Mouse (Mus musculus): ENCODE measurements around the gene Palmd. TPM values are rescaled to one million over a fixed set of nuclear protein-coding genes. Genes with fewer than 3 reads are reported as not detected.
A peak's percentile ranks its signal among the peaks of the same experiment; 100 is the strongest.

Palmd gene
- polyA plus RNA-seq, 1 experiment from 2014 or later: 9.2 TPM

DNA sequence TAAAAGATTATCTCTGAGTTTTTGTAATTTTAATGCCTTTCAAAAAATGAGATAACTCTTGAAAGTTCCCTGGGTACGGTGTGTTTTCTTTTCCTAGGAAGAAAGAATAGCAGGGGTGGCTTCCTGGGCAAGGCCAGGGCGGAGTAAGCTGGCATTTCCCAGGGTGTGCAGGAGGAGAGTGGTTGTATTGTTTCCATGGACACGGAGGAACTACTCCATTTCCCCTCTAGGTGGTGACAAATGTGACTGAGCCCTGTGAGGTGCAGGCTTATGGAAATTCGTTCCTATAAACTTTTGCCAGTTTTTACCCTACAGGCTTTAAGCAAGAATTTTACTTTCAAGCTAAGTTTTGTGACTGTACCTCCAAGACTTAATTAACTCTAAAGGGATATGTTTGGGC, 2.6 kb downstream of the Palmd start:
- no peaks in the 10 kb centered on the region for H3K36me3 ChIP-seq (ENCODE audit: control insufficient read depth, insufficient read depth, low read length)
- H3K4me2 ChIP-seq (ENCODE audit: low read length): no peak overlapping the region; the same call in 1 of the 2 replicates
- no peaks in the 10 kb centered on the region for H3K9me3 ChIP-seq (replicated peaks; ENCODE audit: control insufficient read depth, low read length, poor library complexity, severe bottlenecking)
- no peak overlapping the region for H3K4me3 ChIP-seq (ENCODE audit: low read depth, low read length)
- peaks cover 15% of the 10 kb centered on the region for H3K4me1 ChIP-seq (ENCODE audit: control insufficient read depth, insufficient read depth, low read length)
- H3K27me3 ChIP-seq (ENCODE audit: control insufficient read depth, insufficient read depth, low read depth, low read length): no peaks in the 10 kb centered on the region
- 16% methylated on average over 4 of the region's 4 CpGs for WGBS
- H3K27ac ChIP-seq (ENCODE audit: low read length): no peak overlapping the region
- ATAC-seq: peak; percentile 62; the same call in 1 of the 2 replicates
- H3K9ac ChIP-seq (ENCODE audit: low read depth, low read length): no peak overlapping the region

DNA sequence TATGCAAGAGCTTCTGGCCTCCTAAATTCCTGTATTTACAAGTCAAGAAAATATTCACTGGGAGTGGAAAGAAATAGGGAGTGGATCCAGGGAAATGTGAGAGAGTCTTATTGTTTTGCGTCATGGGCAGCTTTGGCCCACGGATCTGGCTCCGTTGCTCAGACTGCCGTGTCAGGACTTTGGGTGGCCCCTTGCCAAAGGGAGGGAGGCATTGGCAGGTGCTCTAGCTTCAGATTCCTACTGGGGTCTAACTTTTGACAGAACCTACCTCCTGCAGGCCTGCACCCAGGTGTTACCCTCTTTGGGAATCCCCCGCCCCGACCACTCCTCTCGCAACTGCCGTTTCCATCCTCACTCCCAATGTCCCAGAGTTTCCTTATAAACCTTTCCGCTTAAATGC, 4.4 kb downstream of the Palmd start:
- Histone ChIP-seq H3K27ac (ENCODE audit: low read length) (no peak overlapping the region), H3K4me2 (ENCODE audit: low read length) (no peak overlapping the region), H3K4me3 (ENCODE audit: low read depth, low read length) (no peak overlapping the region), H3K27me3 (ENCODE audit: control insufficient read depth, insufficient read depth, low read depth, low read length) (no peaks in the 10 kb centered on the region), H3K36me3 (ENCODE audit: control insufficient read depth, insufficient read depth, low read length) (no peaks in the 10 kb centered on the region), H3K9me3 (replicated peaks; ENCODE audit: control insufficient read depth, low read length, poor library complexity, severe bottlenecking) (no peaks in the 10 kb centered on the region), H3K4me1 (ENCODE audit: control insufficient read depth, insufficient read depth, low read length) (peaks cover 12% of the 10 kb centered on the region), H3K9ac (ENCODE audit: low read depth, low read length) (no peak overlapping the region)
- 86% methylated on average over 9 of the region's 9 CpGs for WGBS
- ATAC-seq: no peak

DNA sequence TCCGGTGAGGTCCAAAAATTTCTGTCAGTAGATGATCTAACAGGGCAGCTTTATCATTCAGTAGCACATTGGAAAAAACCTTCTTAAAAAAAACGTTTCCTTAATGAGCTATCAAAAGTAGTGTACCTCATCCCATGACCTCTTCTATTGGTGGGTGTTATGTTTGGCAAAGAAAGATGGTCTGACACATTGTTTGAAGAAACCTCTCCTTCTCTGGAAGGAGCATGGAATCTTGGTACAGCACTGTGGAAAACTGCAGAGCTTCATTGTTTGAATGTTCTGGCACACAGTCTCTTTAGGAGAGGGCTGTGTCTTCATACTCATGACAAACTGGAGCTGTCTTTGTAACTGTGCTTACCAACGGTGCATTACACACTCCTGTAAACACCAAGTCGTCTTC, 5.6 kb downstream of the Palmd start:
- no peaks in the 10 kb centered on the region for H3K27me3 ChIP-seq (ENCODE audit: control insufficient read depth, insufficient read depth, low read depth, low read length)
- ATAC-seq: no peak
- no peak overlapping the region for H3K9ac ChIP-seq (ENCODE audit: low read depth, low read length)
- H3K36me3 ChIP-seq (ENCODE audit: control insufficient read depth, insufficient read depth, low read length): no peaks in the 10 kb centered on the region
- H3K4me3 ChIP-seq (ENCODE audit: low read depth, low read length): no peak overlapping the region
- WGBS: 72% methylated on average over 4 of the region's 4 CpGs
- no peak overlapping the region for H3K27ac ChIP-seq (ENCODE audit: low read length)
- H3K9me3 ChIP-seq (replicated peaks; ENCODE audit: control insufficient read depth, low read length, poor library complexity, severe bottlenecking): no peaks in the 10 kb centered on the region
- no peak overlapping the region for H3K4me2 ChIP-seq (ENCODE audit: low read length)
- peaks cover 7% of the 10 kb centered on the region for H3K4me1 ChIP-seq (ENCODE audit: control insufficient read depth, insufficient read depth, low read length)

DNA sequence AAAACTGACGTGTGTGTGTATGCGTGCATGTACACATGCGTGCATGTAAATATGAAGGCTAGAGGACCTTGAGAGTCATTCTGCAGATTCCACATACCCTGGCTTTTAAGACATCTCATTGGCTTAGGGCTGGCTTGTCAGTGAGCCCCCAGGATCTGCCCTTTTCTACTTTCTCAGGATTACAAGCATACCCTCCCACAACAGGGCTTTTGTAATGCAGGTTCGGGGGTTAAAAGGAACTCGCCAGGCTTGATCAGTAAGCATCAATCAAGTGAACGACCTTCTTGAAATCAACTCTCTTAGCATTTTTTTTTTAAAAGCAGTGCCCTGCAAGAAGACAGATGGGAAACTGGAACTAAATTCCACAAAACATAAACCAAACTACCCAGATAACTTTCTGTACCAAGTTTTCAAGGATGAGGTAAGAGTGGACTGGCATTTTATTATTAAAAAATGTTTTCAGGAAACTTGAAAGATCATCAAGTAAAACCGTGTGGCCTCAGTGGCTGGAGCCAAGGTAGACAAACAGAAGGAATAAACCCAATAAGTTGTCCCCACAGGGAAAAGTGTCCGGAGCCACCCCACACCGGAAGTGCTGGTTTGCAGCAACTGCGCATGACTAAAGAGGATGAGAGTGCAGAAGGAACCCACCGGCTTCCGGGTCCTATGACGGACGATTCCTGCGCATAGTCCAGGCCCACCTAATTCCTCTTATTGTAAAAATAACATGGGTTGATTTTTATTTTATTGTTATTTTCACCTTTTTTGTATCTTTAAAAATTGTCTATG, 7.2 kb downstream of the Palmd start:
- H3K4me2 ChIP-seq (ENCODE audit: low read length): no peak overlapping the region
- no peak for ATAC-seq
- peaks cover under 1% of the 10 kb centered on the region for H3K4me1 ChIP-seq (ENCODE audit: control insufficient read depth, insufficient read depth, low read length)
- H3K27ac ChIP-seq (ENCODE audit: low read length): no peak overlapping the region
- no peak overlapping the region for H3K9ac ChIP-seq (ENCODE audit: low read depth, low read length)
- H3K36me3 ChIP-seq (ENCODE audit: control insufficient read depth, insufficient read depth, low read length): no peaks in the 10 kb centered on the region
- H3K9me3 ChIP-seq (replicated peaks; ENCODE audit: control insufficient read depth, low read length, poor library complexity, severe bottlenecking): no peaks in the 10 kb centered on the region
- WGBS: 71% methylated on average over 15 of the region's 15 CpGs
- no peaks in the 10 kb centered on the region for H3K27me3 ChIP-seq (ENCODE audit: control insufficient read depth, insufficient read depth, low read depth, low read length)
- H3K4me3 ChIP-seq (ENCODE audit: low read depth, low read length): no peak overlapping the region

DNA sequence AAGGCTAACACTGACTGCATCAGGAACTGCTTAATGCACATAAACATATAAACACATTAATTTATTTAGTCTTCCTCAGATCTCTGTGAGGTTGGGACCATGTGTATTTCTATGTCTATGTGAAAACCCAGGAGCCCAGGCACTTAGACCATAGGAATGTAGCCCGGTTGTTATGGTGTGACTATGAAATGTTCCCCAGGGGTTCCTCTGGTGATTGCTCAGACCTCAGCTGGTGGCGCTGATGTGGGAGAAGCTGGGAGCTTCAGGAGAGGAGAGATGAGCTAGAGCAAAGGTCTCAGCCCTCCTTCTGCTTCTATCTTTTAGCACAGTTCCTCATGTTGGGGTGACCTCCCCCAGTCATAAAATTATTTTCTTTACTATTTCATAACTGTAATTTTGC, 8.4 kb downstream of the Palmd start:
- Histone ChIP-seq H3K27me3 (ENCODE audit: control insufficient read depth, insufficient read depth, low read depth, low read length) (no peaks in the 10 kb centered on the region), H3K27ac (ENCODE audit: low read length) (no peak overlapping the region), H3K4me3 (ENCODE audit: low read depth, low read length) (no peak overlapping the region), H3K4me2 (ENCODE audit: low read length) (no peak overlapping the region), H3K9me3 (replicated peaks; ENCODE audit: control insufficient read depth, low read length, poor library complexity, severe bottlenecking) (no peaks in the 10 kb centered on the region), H3K4me1 (ENCODE audit: control insufficient read depth, insufficient read depth, low read length) (no peaks in the 10 kb centered on the region), H3K9ac (ENCODE audit: low read depth, low read length) (no peak overlapping the region), H3K36me3 (ENCODE audit: control insufficient read depth, insufficient read depth, low read length) (no peaks in the 10 kb centered on the region)
- 82% methylated on average over 2 of the region's 2 CpGs for WGBS
- ATAC-seq: no peak

DNA sequence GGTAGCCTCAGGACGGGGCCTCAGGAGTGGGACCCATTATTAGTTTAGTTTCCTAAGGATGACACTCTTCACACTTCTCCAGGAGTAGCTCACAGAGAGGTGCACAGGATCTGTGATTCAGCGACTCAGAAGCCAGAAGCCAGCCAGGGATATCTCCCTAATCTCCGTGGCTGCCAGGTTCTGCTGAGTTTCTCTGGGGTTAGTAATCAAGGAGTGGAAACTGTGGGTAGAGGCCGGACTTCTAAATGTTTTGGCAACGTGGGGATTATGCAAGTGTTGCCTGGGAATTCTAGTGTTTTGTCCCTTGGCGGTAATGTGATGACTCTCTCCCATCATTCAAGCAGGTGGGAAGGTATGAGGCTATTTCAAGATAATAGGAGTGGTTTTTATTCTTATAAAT, 13.7 kb downstream of the Palmd start:
- Histone ChIP-seq H3K4me3 (ENCODE audit: low read depth, low read length) (no peak overlapping the region), H3K27ac (ENCODE audit: low read length) (no peak overlapping the region), H3K9ac (ENCODE audit: low read depth, low read length) (no peak overlapping the region), H3K4me1 (ENCODE audit: control insufficient read depth, insufficient read depth, low read length) (no peaks in the 10 kb centered on the region), H3K9me3 (replicated peaks; ENCODE audit: control insufficient read depth, low read length, poor library complexity, severe bottlenecking) (no peaks in the 10 kb centered on the region), H3K4me2 (ENCODE audit: low read length) (no peak overlapping the region), H3K36me3 (ENCODE audit: control insufficient read depth, insufficient read depth, low read length) (no peaks in the 10 kb centered on the region), H3K27me3 (ENCODE audit: control insufficient read depth, insufficient read depth, low read depth, low read length) (no peaks in the 10 kb centered on the region)
- 70% methylated on average over 6 of the region's 6 CpGs for WGBS
- ATAC-seq: no peak

DNA sequence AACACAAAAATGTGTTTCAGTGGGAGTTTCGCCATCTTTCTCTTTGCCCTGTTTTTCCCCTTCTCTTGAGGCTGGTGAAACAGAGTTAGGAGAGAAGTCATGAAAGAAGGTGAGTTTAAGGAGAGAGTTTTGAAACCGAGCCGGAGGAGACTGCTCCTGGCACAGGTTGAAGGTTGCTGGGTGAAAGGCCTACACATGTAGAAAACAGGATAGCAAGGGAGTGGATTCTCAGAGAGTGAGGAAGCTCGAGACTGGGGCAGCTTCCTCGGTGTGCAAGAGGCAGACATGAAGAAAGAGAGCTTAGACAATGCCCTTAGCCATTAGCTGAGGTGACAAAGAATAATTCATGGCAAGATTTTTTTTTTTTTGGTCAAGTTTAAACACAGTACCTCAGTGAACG, 15.4 kb downstream of the Palmd start:
- Histone ChIP-seq H3K4me2 (ENCODE audit: low read length) (no peak overlapping the region), H3K9ac (ENCODE audit: low read depth, low read length) (no peak overlapping the region), H3K36me3 (ENCODE audit: control insufficient read depth, insufficient read depth, low read length) (no peaks in the 10 kb centered on the region), H3K9me3 (replicated peaks; ENCODE audit: control insufficient read depth, low read length, poor library complexity, severe bottlenecking) (no peaks in the 10 kb centered on the region), H3K27ac (ENCODE audit: low read length) (no peak overlapping the region), H3K4me1 (ENCODE audit: control insufficient read depth, insufficient read depth, low read length) (no peaks in the 10 kb centered on the region), H3K4me3 (ENCODE audit: low read depth, low read length) (no peak overlapping the region), H3K27me3 (ENCODE audit: control insufficient read depth, insufficient read depth, low read depth, low read length) (no peaks in the 10 kb centered on the region)
- WGBS: 91% methylated on average over 6 of the region's 6 CpGs
- no peak for ATAC-seq

DNA sequence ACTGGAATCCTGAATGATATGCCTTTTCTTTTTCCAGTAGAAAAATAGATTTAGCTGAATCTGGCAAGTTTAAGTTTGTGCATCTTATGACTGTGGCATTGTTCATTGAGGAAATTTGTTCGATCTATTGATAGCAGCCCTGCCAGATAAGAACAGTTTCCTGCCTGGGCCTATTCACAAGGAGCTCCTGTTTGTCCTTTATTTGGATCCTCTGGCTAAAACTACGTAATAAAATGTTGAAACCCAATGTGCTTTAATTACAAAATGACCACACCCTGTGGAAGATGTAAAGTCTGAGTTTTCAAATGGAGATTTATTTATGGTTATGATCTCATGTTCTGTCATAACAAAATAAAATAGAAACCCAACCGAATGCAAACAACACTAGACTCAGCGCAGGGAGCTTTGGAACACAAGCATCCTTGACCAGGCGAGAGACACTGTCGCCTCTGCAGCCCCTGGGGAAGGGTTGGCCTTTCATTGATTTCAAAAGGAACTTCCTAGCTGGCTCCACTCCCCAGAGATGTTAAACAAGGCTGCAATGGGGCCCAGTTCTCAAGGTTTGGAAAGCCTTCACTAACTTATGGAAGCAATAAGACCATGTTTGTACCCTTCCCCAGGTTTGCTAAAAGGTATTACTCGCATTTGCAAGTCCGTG, 16.4 kb downstream of the Palmd start:
- no peak overlapping the region for H3K4me2 ChIP-seq (ENCODE audit: low read length)
- no peaks in the 10 kb centered on the region for H3K9me3 ChIP-seq (replicated peaks; ENCODE audit: control insufficient read depth, low read length, poor library complexity, severe bottlenecking)
- H3K9ac ChIP-seq (ENCODE audit: low read depth, low read length): no peak overlapping the region
- WGBS: 88% methylated on average over 8 of the region's 8 CpGs
- no peaks in the 10 kb centered on the region for H3K27me3 ChIP-seq (ENCODE audit: control insufficient read depth, insufficient read depth, low read depth, low read length)
- H3K36me3 ChIP-seq (ENCODE audit: control insufficient read depth, insufficient read depth, low read length): no peaks in the 10 kb centered on the region
- ATAC-seq: no peak
- no peaks in the 10 kb centered on the region for H3K4me1 ChIP-seq (ENCODE audit: control insufficient read depth, insufficient read depth, low read length)
- H3K4me3 ChIP-seq (ENCODE audit: low read depth, low read length): no peak overlapping the region
- no peak overlapping the region for H3K27ac ChIP-seq (ENCODE audit: low read length)

DNA sequence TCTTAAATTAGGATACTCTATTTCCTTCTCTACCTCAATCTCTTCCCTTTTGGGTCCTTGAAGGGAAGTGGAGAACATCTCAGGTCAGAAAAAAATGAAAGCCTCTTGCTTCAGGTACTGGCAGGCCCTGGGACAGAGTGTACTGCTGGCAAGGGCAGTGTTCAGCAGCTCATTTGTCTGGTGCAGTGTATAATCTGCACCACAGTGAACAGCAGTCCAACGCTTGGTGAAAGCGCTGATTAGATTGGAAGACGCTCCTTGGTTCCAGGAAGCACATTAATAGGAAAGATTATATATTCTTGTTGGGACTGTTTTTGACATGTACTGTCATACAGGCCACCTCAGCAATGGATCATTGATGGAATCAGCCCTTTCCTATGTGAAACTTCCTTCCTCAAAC, 17.3 kb downstream of the Palmd start:
- Histone ChIP-seq H3K27me3 (ENCODE audit: control insufficient read depth, insufficient read depth, low read depth, low read length) (no peaks in the 10 kb centered on the region), H3K4me1 (ENCODE audit: control insufficient read depth, insufficient read depth, low read length) (no peaks in the 10 kb centered on the region), H3K9ac (ENCODE audit: low read depth, low read length) (no peak overlapping the region), H3K9me3 (replicated peaks; ENCODE audit: control insufficient read depth, low read length, poor library complexity, severe bottlenecking) (no peaks in the 10 kb centered on the region), H3K4me2 (ENCODE audit: low read length) (no peak overlapping the region), H3K4me3 (ENCODE audit: low read depth, low read length) (no peak overlapping the region), H3K36me3 (ENCODE audit: control insufficient read depth, insufficient read depth, low read length) (no peaks in the 10 kb centered on the region), H3K27ac (ENCODE audit: low read length) (no peak overlapping the region)
- WGBS: 91% methylated on average over 3 of the region's 3 CpGs
- ATAC-seq: no peak

Data from midbrain, embryonic 16.5 days (tissue).